Mouse (Mus musculus) midbrain, embryonic 16.5 days (tissue): Measurements from ENCODE around the gene Entpd2. TPM values are rescaled to one million over a fixed set of nuclear protein-coding genes. Genes with fewer than 3 reads are reported as not detected.

ENCODE experiments used
- ATAC-seq: fragments of 200-750 bp; cut with Nextera tagmentation; 2 replicates; pipeline ENCODE4 v1.8.0; 2017; ENCODE audit warnings: moderate TSS enrichment
- H3K27ac ChIP-seq: fragments of 300-500 bp; sonication (generic); 2 replicates; pipeline ENCODE4 v1.5.1; 2014; ENCODE audit warnings: mild to moderate bottlenecking, low read length, mixed read lengths
- H3K27me3 ChIP-seq: fragments of 300-500 bp; sonication (generic); 2 replicates; pipeline ENCODE4 v1.6.1; 2014; ENCODE audit warnings: low read depth, low read length, mixed read lengths; ENCODE audit not compliant: control insufficient read depth, insufficient read depth
- H3K36me3 ChIP-seq: fragments of 300-500 bp; sonication (generic); 2 replicates; pipeline ENCODE4 v1.6.1; 2014; ENCODE audit warnings: mild to moderate bottlenecking, low read length, moderate library complexity, mixed read lengths; ENCODE audit not compliant: control insufficient read depth, insufficient read depth
- H3K4me1 ChIP-seq: fragments of 300-500 bp; sonication (generic); 2 replicates; pipeline ENCODE4 v1.6.1; 2014; ENCODE audit warnings: mild to moderate bottlenecking, low read length, mixed read lengths; ENCODE audit not compliant: control insufficient read depth, insufficient read depth
- H3K4me2 ChIP-seq: fragments of 300-500 bp; sonication (generic); 2 replicates; pipeline ENCODE4 v1.6.1; 2014; ENCODE audit warnings: mild to moderate bottlenecking, low read length, mixed read lengths
- H3K4me3 ChIP-seq: fragments of 300-500 bp; sonication (generic); 2 replicates; pipeline ENCODE4 v1.5.1; 2014; ENCODE audit warnings: low read depth, mild to moderate bottlenecking, low read length, moderate library complexity, mixed read lengths
- H3K9ac ChIP-seq: fragments of 300-500 bp; sonication (generic); 2 replicates; pipeline ENCODE4 v1.6.1; 2014; ENCODE audit warnings: low read depth, low read length, mixed read lengths
- H3K9me3 ChIP-seq: fragments of 300-500 bp; sonication (generic); replicated peaks from 2 replicates; pipeline ENCODE4 v1.6.1; 2014; ENCODE audit warnings: mild to moderate bottlenecking, low read length, mixed read lengths; ENCODE audit not compliant: control insufficient read depth, poor library complexity, severe bottlenecking
- WGBS: fragments of 180-500 bp; shearing (Covaris S2); extraction: QIAGEN DNeasy Blood & Tissue Kit; methylation state at CpG from one replicate; pipeline ENCODE4 v1.1.7; 2014; 5-methylcytosine and 5-hydroxymethylcytosine counted together
- polyA plus RNA-seq: library from polyadenylated mRNA; unstranded; fragments of >200 nt; fragmentation: Nextera tagmentation; extraction: Ambion mirVana; gene quantifications from 2 replicates; pipeline ENCODE4 v1.2.1, GENCODE M21; 2015

The Entpd2 gene
- polyA plus RNA-seq, 1 experiment from 2014 or later, result 9.0 TPM

- no peak for ATAC-seq
- WGBS, result 67% methylated on average over 1 of the region's 1 CpGs
These were observed 28.0 kb downstream of the Entpd2 start for GRCm38 (mm10) chr2:25423626-25424025.

GRCm38 (mm10) chr2:25425481-25425880, 29.8 kb downstream of the Entpd2 start:
- Histone ChIP-seq H3K4me1 (peaks cover 12% of the 10 kb centered on the region), H3K9me3 (no peaks in the 10 kb centered on the region), H3K27me3 (peaks cover 5% of the 10 kb centered on the region; the same call in 1 of the 2 replicates), H3K4me2 (no peak overlapping the region), H3K36me3 (no peaks in the 10 kb centered on the region), H3K4me3 (no peak overlapping the region), H3K9ac (no peak overlapping the region), H3K27ac (no peak overlapping the region)
- WGBS, result 52% methylated on average over 27 of the region's 27 CpGs
- ATAC-seq, result no peak

More at GRCm38 (mm10) chr2:25423626-25424025, 28.0 kb downstream of the Entpd2 start:
- Histone ChIP-seq H3K4me1 (no peaks in the 10 kb centered on the region), H3K4me2 (no peak overlapping the region), H3K4me3 (no peak overlapping the region), H3K9ac (no peak overlapping the region), H3K36me3 (no peaks in the 10 kb centered on the region), H3K27me3 (peaks cover 5% of the 10 kb centered on the region; the same call in 1 of the 2 replicates), H3K9me3 (no peaks in the 10 kb centered on the region), H3K27ac (no peak overlapping the region)

GRCm38 (mm10) chr2:25426721-25427191, 31.1 kb downstream of the Entpd2 start:
- 29% methylated on average over 5 of the region's 5 CpGs for WGBS
- peaks cover 5% of the 10 kb centered on the region; the same call in 1 of the 2 replicates for H3K27me3 ChIP-seq
- no peak overlapping the region for H3K4me2 ChIP-seq
- H3K9ac ChIP-seq, result no peak overlapping the region
- no peak overlapping the region for H3K4me3 ChIP-seq
- no peak for ATAC-seq
- no peak overlapping the region for H3K27ac ChIP-seq
- no peaks in the 10 kb centered on the region for H3K9me3 ChIP-seq
- H3K36me3 ChIP-seq, result no peaks in the 10 kb centered on the region
- peaks cover 22% of the 10 kb centered on the region for H3K4me1 ChIP-seq

- no peak for ATAC-seq
- Histone ChIP-seq H3K36me3 (no peaks in the 10 kb centered on the region), H3K4me1 (peaks cover 22% of the 10 kb centered on the region), H3K9me3 (no peaks in the 10 kb centered on the region), H3K4me2 (no peak overlapping the region), H3K4me3 (no peak overlapping the region), H3K27me3 (peaks cover 5% of the 10 kb centered on the region; the same call in 1 of the 2 replicates), H3K27ac (no peak overlapping the region), H3K9ac (no peak overlapping the region)
- WGBS, result 91% methylated on average over 5 of the region's 5 CpGs
These were observed 31.6 kb downstream of the Entpd2 start for GRCm38 (mm10) chr2:25427256-25427655.

GRCm38 (mm10) chr2:25428442-25429236, 33.0 kb downstream of the Entpd2 start, which contains the start of gene Abca2:
Abca2 (plus strand) TSS chr2:25428703.
- Histone ChIP-seq H3K36me3 (peaks cover 6% of the 10 kb centered on the region; the same call in 1 of the 2 replicates), H3K9ac (peak within 1 kb of the TSS; percentile 94), H3K9me3 (no peaks in the 10 kb centered on the region), H3K27ac (peak within 1 kb of the TSS; percentile 84), H3K27me3 (peaks cover 5% of the 10 kb centered on the region; the same call in 1 of the 2 replicates), H3K4me3 (peak within 1 kb of the TSS; percentile 67), H3K4me2 (peak within 1 kb of the TSS; percentile 76), H3K4me1 (peaks cover 22% of the 10 kb centered on the region)
- peak; percentile 87 for ATAC-seq
- under 1% methylated on average over 53 of the region's 89 CpGs for WGBS

- peaks cover 5% of the 10 kb centered on the region; the same call in 1 of the 2 replicates for H3K27me3 ChIP-seq
- H3K4me3 ChIP-seq, result peak overlapping the region; percentile 67
- peak overlapping the region; percentile 76 for H3K4me2 ChIP-seq
- peak overlapping the region; percentile 84; the same call in 1 of the 2 replicates for H3K27ac ChIP-seq
- WGBS, result 66% methylated on average over 5 of the region's 5 CpGs
- H3K9me3 ChIP-seq, result no peaks in the 10 kb centered on the region
- H3K4me1 ChIP-seq, result peaks cover 22% of the 10 kb centered on the region
- ATAC-seq, result no peak
- peaks cover 9% of the 10 kb centered on the region; the same call in 1 of the 2 replicates for H3K36me3 ChIP-seq
- H3K9ac ChIP-seq, result peak overlapping the region; percentile 94
These were observed 33.9 kb downstream of the Entpd2 start for GRCm38 (mm10) chr2:25429435-25430180.

GRCm38 (mm10) chr2:25430395-25431233, 34.9 kb downstream of the Entpd2 start:
- peak; percentile 5; the same call in 1 of the 2 replicates for ATAC-seq
- Histone ChIP-seq H3K4me2 (peak overlapping the region; percentile 76), H3K27me3 (peaks cover 4% of the 10 kb centered on the region; the same call in 1 of the 2 replicates), H3K36me3 (peaks cover 18% of the 10 kb centered on the region; the same call in 1 of the 2 replicates), H3K27ac (no peak overlapping the region), H3K9me3 (no peaks in the 10 kb centered on the region), H3K4me1 (peaks cover 22% of the 10 kb centered on the region), H3K4me3 (peak overlapping the region; percentile 6; the same call in 1 of the 2 replicates), H3K9ac (peak overlapping the region; percentile 43)
- 55% methylated on average over 17 of the region's 17 CpGs for WGBS

GRCm38 (mm10) chr2:25431308-25431855, 35.7 kb downstream of the Entpd2 start:
- H3K9me3 ChIP-seq, result no peaks in the 10 kb centered on the region
- H3K36me3 ChIP-seq, result peaks cover 22% of the 10 kb centered on the region
- no peak overlapping the region for H3K27ac ChIP-seq
- no peaks in the 10 kb centered on the region for H3K27me3 ChIP-seq
- peak overlapping the region; percentile 43; the same call in 1 of the 2 replicates for H3K9ac ChIP-seq
- ATAC-seq, result no peak
- no peak overlapping the region for H3K4me3 ChIP-seq
- H3K4me1 ChIP-seq, result peaks cover 22% of the 10 kb centered on the region
- peak overlapping the region; percentile 76 for H3K4me2 ChIP-seq
- 42% methylated on average over 6 of the region's 6 CpGs for WGBS
